Mouse (Mus musculus) splenic B cell, adult 2 months (primary cell): ENCODE results near the gene Mov10l1.

Experiments used
- DNase-seq: peaks from one replicate; pipeline ENCODE4 v3.0.0-alpha.2; 2011; ENCODE audit warnings: low read depth, low spot score
- H3K27me3 ChIP-seq: 2 replicates; pipeline ENCODE4 v1.6.1; 2012; ENCODE audit warnings: mild to moderate bottlenecking, low read length, moderate library complexity, mixed read lengths; ENCODE audit not compliant: control insufficient read depth, poor library complexity, insufficient read depth, severe bottlenecking
- H3K36me3 ChIP-seq: 2 replicates; pipeline ENCODE4 v1.6.1; 2012; ENCODE audit warnings: mild to moderate bottlenecking, low read length, moderate library complexity, mixed read lengths; ENCODE audit not compliant: control insufficient read depth, poor library complexity, insufficient read depth, severe bottlenecking

Mov10l1 gene

GRCm38 (mm10) chr15:89104425-89104824, 121.7 kb downstream of the Mov10l1 start:
- DNase-seq: no peak
- peaks cover 9% of the 10 kb centered on the region; the same call in 1 of the 2 replicates for H3K36me3 ChIP-seq
- no peaks in the 10 kb centered on the region for H3K27me3 ChIP-seq
